Mouse (Mus musculus) ES-Bruce4 (cell line): ENCODE data around the gene Slc10a7.

Experiments used
- CTCF ChIP-seq: IDR thresholded peaks from one replicate; pipeline ENCODE4 v1.8.1; 2011; ENCODE audit warnings: low read depth, low read length
- EP300 ChIP-seq: IDR thresholded peaks from 2 replicates; pipeline ENCODE4 v1.6.1; 2011; ENCODE audit warnings: low read depth, low read length; ENCODE audit not compliant: insufficient read depth
- POLR2A ChIP-seq: IDR thresholded peaks from one replicate; pipeline ENCODE4 v1.8.1; 2011; ENCODE audit warnings: low read length; ENCODE audit not compliant: insufficient read depth

GRCm38 (mm10) chr8:78747052-78747451, 237.9 kb downstream of the Slc10a7 start:
- TF ChIP-seq CTCF (no peak), POLR2A (no peak), EP300 (no peak)
